Mouse (Mus musculus) cortical plate, adult 2 months (tissue): ENCODE results near the gene Tsga13.

Source experiments
- CTCF ChIP-seq: fragments of 200-500 bp; IDR thresholded peaks from 2 replicates; pipeline ENCODE4 v1.5.1; 2011; ENCODE audit warnings: mild to moderate bottlenecking, control low read depth, low read length; ENCODE audit not compliant: insufficient read depth; ENCODE audit errors: extremely low read depth
- POLR2A ChIP-seq: fragments of 200-500 bp; IDR thresholded peaks from 2 replicates; pipeline ENCODE4 v1.6.1; 2011; ENCODE audit warnings: mild to moderate bottlenecking, low read length, control low read depth; ENCODE audit not compliant: insufficient read depth; ENCODE audit errors: extremely low read depth

- TF ChIP-seq CTCF = no peak
- TF ChIP-seq POLR2A = no peak
Observed at GRCm38 (mm10) chr6:30921826-30922225, 6.5 kb upstream of the Tsga13 start.
